Mouse (Mus musculus) heart, adult 18-20 months (tissue): ENCODE results near the gene Tmem88b. TPM values are rescaled to one million over a fixed set of nuclear protein-coding genes. Genes with fewer than 3 reads are reported as not detected.

Experiments
- DNase-seq, 2 experiments: peaks; one replicate each; pipeline ENCODE4 v3.0.0; 2021 to 2022; ENCODE audit warnings: mixed read lengths in 1 of 2
- total RNA-seq, 2 experiments: library from RNA; stranded (reverse); gene quantifications; 2 replicates each; pipeline ENCODE4 v1.2.3; 2021

Tmem88b gene
- total RNA-seq, 2 experiments from 2014 or later, result 0.42 to 0.85 TPM

DNA sequence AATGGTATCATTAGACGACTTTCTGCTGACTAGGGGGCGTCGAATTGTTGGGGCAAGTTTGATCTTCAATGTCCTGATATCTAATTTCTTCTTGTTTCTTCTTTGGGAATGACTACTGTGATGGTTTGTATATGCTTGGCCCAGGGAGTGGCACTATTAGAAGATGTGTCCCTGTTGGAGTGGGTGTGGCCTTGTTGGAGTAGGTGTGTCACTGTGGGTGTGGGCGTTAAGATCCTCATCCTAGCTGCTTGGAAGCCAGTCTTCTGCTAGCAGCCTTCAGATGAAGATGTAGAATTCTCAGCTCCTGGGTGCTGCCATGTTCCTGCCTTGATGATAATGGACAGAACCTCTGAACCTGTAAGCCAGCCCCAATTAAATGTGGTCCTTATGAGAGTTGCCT lies 3.2 kb upstream of the Tmem88b start:
- peak in 1 of 2 experiments; percentile 0 for DNase-seq

DNA sequence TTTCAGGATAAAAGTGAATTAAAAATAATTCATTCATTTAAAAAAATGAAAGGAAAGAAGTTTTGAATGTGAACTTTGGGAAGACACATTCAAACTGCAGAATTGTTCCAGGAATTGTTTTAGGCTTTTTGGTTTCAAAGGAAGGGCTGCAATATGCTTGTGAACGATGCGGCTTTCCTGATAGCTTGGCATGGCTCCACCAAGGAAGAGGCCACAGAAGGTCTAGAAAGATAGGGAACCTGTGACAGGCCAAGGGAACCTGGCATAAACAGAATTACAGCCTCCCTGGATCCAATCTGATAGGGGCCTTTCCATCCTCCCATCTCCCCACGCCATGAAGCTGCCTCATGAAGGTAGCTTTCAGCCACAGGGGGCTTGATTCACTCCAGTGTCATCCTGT lies 2.6 kb upstream of the Tmem88b start:
- DNase-seq, result no peak

DNA sequence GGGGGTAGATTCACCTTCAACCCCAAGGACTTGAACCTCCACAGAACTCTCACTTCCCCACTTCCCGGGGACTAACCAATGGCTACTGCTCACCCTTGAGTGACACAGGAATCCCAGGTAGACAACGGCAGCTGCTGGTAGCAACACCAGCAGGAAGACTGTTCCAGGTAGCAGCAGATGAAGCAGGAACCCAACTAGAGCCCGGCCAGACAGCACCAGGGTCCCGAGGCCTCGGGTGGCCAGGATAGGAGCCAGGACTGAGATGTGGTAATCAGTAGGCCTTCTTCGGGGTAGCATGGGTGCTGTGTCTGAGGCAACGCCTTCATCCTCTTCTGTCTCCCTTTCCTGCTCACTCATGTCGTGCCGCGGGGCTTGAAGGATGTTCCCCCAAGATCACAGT lies 428 bp downstream of the Tmem88b start:
- DNase-seq, result no peak

DNA sequence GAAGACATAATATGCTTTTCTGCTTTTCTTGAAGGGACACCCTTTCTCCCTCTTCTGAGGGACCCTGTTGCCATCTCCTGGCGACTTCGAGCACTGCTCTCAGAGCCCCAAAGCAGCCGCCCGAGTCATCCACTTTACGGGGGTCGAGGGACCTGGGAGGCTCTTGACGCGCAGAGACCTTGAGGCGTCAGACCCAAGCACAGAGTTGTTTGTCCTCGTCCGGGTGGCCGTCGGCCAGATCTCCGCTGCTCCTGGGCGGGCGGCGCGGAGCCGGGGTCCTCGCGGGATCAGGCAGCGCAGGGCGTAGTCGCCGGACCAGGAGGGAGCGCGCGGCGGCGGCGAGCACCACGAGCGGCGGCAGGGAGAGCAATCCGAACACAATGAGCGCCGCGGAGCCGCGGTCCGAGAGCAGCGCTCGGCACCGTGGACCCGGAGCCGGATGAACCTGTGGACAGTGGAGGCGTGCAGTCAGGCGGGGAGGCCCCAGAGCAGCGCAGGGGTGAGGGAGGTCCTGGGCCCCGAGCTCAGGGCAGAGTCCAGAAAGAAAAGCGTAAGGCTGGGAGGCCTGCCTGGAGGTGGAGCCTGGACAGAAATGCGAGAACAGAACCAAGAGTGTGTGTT lies 1.5 kb downstream of the Tmem88b start:
- DNase-seq, result peak; percentile 88 to 91

DNA sequence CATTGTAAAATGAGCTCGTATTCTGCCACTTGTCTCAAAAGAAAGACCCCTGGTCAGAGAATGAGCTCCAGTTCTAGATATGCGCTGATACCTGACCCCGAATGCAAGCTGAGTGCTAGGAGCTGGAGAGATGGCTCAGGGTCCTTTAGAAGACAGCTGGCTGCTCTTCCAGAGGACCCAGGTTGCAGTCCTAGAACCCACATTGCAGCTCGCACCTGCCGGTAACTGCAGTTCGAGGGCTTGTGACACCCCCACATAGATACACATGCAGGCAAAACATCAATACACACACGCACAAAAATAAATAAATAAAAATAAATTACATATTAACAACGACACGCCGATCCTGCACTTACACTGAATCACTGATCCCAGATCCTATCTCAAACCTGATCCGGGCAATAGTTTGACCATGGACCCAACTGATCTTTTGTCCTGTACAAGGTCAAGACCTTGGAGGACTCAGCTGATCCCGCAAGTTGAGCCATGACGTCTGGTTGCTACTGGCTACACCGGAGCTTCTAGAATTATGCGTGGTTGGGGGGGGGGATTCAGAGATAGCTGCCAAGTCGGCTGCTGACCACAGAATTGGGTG lies 2.1 kb downstream of the Tmem88b start:
- DNase-seq, result peak in 1 of 2 experiments; percentile 30

DNA sequence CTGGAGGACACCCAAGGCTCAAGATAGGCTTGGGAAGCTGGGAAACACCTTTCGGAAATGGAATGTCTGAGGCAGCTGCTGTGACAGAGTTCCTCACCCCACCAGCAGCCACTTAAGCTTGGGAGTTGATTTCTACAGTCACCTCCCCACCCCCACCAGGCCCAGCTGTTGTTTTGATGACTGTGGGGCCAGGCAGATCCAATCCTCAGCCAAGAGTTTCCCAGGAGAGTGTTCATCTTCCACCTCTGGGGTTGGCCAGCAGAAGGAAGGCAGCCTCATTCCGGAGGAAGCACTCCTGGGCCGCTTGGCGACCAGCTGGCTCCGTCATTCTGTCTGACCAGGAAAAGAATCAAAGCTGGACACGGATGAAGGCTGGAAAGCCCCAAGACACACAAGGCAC lies 4.8 kb downstream of the Tmem88b start:
- DNase-seq, result peak; percentile 90 to 94

DNA sequence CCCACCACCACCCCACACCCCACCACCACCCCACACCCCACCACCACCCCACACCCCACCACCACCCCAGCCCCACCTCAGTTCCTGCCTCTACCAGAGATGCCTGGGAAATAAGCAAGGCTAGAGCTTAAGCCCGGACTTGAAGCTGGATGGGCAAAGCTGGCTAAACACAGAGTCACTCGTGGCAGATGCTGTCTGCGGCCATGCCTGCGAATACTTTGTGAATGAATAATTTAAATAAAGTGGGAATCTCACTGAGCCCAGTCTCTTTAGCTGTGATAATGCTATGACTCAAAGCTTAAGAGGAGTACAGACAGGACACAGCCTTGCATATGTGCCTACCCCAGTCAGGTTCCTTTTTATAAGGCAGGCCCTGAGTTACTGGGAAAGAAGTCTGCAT lies 6.2 kb downstream of the Tmem88b start:
- DNase-seq, result no peak

DNA sequence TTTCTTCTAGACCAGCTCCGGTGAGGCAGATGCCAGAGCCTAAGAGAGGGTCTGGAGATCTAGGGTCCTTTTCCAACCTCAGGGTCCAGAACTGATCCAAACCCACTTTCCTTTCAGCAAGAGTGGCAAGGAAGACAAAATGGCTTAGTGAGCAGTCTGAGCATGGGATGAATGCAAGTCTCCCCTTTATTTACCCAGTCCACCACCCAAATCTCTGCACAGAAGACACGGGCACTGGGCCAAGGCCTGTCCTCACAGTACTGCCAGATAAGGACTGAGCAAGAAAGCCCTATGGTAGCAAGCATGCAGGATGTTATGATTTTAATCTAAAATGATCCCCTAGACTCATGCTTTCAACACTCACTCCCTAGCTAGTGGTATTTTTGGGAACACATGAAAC lies 7.9 kb downstream of the Tmem88b start:
- DNase-seq, result peak in 1 of 2 experiments; percentile 50

DNA sequence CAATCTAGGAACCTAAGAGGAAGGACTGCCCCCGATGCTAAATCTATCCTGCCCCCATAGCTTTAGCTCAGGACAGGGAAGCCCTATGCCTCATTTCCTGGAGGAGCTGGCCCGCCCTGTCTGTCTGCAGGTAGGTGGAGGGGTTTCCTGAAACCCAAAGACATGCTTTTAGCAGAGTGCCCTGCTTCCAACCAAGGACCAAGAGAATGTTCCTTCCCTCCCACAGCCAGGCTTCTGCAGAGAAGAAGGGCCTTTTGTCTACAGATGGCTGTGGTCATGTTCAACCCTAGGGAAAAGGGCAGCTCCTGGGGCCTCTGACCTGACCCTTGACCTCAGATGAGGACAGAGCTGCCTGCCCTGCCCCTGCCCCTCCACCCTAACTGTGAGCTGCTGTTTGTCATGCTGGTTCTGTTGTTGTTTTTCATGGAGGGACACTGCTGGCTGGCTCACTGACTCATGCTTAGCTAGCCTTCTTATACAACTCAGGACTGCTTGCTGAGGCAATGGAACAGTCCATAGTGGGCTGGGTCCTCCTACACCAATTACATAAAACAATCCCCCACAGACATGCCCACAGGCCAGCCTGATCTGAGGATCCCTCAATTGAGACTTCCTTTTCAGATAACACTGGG lies 8.9 kb downstream of the Tmem88b start:
- peak; percentile 40 to 42 for DNase-seq

DNA sequence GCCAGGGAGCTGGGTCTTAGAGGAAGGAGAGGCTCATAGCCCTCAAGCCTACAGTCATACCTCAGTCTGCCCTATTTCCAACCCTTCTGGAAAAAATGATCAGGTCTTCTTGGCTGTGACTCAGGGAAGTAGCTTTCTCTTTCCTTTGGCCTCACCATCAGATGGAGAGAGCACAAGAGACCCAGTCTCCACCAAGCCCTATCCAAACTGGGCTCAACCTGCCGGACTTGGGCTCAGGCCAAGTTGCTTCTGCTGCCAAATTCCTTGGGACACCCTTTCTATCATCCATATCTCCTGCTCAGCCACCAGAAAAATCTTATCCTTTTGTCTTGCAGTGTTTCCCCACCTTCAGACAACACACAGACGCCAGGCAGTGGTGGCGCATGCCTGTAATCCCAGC lies 9.8 kb downstream of the Tmem88b start:
- DNase-seq, result peak; percentile 58 to 64

DNA sequence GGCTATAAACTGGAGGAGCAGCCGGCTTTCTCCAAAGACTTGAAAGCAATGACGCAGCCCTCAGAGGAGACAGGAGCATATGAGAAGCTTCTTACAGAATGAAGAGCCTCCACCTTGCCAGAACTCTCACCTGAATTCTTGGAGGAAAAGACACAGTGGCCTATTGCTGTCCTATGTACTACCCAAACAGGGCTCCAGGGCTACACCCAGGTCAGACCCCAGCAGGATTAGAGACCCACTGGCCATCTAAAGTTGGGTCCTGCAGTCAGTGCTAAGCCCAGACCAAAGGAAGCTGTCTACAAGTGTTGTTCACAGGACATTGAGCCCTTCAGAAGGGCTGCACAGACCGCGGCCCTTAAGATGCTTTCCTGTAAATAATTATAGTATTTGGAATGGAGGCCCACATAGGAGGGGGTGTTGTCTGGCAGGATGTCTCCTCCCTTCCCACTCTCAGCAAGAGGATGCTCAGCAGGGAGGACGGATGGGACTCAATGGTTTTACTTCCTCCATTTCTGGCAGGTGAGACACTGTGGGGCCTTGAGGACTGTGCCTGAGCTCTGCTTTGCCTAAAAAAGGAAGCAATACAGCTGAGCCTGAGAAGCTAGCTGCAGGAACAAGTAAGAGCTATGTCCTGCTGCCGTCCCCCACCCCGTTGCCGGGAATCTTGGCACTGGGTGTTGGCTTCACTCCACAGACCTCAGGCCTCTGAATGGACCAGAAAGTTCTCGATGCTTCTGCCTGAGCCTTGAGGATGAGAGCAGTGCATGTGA lies 10.5 kb downstream of the Tmem88b start:
- peak; percentile 84 to 86 for DNase-seq

DNA sequence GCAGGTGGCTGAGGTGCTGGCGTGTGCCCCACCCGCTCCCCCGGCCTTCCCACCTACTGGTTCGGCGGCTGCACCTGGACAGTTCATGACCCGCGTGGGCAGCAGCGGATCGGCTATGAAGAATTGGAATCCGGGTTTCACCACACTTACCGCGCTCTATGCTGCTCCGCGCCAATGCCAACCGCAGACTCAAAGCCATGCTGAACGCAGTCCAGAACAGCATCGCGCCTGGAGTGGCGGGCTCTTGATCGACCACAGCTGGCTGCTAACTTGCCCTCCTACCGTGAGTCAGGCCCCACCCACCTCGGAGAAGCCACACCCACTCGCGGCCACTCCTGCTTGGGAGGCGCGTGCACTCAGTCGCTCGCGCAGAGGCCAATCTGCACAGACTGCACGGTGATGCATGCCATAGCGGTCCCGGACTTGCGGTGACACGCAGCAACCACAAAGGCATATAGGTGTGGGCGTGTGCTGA lies 11.4 kb downstream of the Tmem88b start, which contains the start of gene Vwa1:
TSS of gene Vwa1 (minus strand) at position 419 of the 475 bp plus-strand sequence.
- DNase-seq, result peak; percentile 94 to 96

DNA sequence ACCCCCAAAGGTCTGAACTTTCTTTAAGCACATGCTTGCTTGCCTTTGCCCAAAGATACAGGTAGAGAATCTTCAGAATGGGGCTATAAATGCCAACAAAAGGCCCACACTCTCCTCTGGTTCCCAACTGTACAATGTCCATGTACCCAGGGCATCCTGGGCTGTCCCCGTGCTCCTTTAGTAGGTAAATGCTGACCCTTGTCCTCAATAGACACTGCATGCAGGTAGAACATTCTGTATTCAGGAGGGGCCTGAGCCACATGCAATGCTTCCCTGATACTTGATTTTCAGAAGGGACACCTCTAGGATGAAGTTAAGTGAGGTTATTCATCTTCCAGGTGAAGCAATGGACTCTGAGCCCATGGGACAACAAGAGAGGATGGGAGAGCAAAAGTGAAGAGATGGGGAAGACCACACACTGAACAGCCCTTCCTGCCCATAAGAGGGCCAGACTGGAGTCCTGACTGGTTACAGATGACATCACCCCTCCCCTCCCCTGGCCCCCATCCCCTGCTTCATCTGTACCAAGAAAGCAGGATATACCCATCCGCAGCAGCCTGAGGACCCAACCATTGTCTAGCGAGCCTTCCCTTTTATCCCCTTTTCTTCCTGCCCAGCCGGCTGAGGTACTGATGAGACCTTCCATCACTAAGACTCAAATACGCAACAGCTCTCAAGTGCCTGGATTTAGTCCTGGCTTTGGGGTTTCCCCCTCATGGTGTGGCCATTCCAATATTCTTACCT lies 12.2 kb downstream of the Tmem88b start:
- no peak for DNase-seq

DNA sequence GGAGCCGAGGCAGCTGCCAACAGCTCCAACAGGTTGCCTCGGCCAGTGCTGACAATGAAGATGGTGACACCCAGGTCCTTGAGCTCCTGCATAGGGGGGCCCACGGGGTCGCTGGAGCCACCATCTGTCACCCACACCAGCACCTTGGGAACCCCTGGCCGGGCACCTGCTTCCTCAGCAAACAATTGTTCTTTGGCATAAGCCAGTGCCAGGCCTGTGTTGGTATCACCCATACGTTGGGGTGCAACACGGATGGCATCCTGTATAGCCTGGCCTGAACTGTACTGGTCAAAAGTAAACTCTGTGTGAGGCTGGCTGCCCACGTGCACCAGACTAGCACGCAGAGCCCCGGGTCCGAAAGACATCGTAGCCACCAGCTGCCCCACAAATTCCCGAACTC lies 12.9 kb downstream of the Tmem88b start:
- no peak for DNase-seq

DNA sequence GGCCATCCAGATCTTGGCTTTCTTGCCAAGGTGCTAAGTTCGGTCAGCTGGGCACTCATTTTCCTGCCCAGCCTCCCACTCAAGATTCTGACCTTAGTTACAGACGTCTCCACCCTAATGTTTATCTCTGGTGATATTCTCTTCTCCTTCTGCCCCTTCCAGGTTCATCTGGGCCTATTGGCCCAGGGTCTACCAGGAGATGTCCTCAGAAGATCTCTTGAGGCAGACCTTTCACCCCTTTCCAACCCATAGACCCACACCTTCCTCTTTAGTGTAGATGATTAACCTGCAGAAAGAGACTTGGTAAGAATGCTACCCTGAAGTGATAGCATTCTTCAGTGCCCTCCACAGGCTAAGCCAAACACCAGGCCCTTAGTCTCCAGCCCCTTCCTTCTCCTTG lies 14.0 kb downstream of the Tmem88b start:
- DNase-seq, result no peak

DNA sequence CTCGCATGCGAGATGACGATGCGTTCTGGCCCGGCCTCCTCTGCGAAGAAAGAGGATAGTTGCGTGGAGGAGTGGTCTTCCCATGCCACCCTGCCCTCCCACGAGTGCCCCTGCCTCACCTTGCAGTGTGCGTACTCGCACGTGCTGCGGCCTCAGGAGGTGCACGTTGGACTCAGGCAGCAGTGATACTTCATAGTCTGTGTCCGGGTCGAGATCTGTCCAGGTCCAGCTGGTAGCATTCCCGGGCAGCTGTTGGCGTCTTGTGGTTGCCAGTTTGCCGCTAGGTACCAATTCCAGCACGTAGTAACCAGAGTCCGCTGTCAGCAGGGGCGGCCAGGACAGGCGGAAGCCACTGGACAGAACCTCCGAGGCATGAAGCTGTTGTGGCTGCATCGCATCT lies 15.0 kb downstream of the Tmem88b start:
- no peak for DNase-seq

DNA sequence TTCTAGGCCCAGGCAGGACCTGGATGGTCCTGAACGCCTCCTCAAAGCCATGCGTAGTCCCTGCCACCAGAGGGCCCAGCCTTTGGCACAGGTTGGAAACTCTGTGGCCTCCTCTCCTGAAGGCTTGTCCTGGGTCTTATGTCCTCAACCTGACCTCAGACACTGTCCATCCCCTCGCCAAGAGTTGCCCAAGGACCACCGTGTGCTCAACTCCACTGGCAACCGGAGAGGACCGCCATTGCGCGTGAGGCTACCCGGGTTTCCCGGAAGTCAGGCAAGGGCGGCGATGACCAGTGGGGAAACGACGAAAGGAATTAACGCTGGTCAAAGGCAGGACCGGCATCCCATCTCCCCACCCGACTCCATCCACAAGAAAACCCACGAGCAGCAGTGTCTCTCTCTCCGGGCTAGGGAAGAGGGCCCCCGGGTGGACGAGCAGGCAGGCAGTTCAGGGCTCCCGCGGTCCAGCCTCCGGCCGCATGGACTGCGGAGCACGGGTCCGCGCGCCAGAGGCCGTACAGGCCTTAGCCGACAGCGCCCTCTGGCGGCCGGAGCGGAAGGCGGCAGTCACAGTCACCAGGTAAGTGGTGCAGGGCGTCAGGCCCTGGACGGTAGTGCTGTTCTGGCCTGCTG lies 15.7 kb downstream of the Tmem88b start:
- peak; percentile 90 to 95 for DNase-seq

DNA sequence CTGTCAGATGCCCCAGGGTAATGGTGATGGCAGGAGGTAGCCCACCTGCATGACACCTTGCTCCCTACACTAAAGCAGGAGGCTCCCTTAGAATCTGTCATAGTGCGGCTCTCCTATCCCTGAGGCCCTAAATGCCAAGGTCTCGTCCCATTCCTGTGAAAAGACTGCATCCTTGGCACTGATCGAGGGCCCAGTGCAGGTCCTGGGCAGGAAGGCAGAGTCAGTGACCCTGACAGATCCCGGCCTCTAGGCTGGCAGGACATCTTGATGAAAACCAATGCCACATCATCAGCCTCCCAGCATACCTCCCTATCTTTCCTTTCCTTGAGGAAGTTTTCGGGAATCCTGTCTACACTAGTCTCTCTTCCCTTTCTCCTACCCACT lies 16.2 kb downstream of the Tmem88b start:
- no peak for DNase-seq

DNA sequence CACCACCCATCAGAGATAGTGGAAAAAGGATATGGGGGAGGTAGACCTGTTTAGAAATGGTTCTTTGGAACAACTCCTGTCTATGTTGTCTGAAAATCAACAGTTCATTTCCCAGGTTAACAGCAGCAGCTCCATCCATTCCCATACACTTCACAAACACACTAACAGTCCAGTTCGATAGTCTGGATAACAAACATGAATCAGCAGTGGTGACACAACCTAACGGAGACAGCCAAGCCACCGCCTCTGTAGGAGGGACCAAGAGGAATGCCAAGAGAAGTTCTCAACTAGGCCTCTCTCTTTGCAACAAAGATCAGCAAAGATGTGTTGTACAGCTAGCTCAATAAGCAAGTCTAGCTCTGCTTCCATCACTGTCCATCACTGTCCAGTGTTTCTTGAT lies 23.3 kb downstream of the Tmem88b start:
- no peak for DNase-seq

DNA sequence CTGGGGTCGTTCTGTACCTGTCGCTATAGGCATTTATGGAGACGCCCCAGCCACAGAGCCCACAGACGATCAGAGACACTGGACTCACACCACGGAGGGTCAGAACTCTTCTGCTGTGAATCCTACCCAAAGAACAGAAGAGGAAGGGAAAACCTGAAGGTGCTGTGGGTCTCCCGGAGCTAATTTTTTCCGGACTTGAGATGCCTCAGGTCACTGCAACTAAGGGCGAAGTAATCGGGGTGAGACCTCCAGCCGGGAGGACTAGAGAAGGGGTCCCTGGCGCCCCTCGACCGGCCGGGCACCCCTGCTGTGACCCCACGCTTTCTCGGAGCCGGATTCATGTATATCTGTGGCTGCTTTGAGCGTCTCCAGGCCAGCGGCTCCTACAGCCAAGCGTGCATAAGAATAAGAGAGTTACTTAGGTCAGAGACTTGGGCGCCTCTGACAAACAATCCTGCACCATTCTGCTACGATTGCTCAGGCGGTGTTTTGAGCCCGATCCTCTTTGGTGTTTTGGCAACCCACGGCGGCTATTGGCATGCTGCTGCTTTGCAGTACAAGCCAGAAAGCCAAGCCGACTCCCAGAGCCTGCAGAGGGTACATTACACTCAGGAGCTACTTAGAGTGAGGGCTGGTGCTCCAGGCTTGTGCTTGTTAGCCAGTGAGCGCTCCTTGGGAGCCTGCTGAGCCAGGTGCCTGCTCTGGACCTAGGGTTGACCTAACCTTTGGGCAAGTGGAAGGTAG lies 24.1 kb downstream of the Tmem88b start:
- no peak for DNase-seq
